Mouse (Mus musculus): ENCODE results near the gene Cdkl1. TPM values are rescaled to one million over a fixed set of nuclear protein-coding genes. Genes with fewer than 3 reads are reported as not detected.
A peak's percentile ranks its signal among the peaks of the same experiment; 100 is the strongest.

Gene Cdkl1
- total and polyA plus RNA-seq, 3 experiments: 0.08 to 0.32 TPM; not detected in 1

GRCm38 (mm10) chr12:69785471-69785870 lies 5.6 kb downstream of the Cdkl1 start:
- Histone ChIP-seq H3K27ac (ENCODE audit: control insufficient read depth, low read depth, low read length) (no peak overlapping the region), H3K4me1 (ENCODE audit: control insufficient read depth in 1 of 2, insufficient read depth in 2 of 2, low read length in 2 of 2) (peaks cover 0 to 7% of the 10 kb centered on the region in 2 experiments; a peak in 1 of 4 replicates), H3K27me3 (ENCODE audit: control insufficient read depth in 1 of 2, insufficient read depth in 2 of 2, low read length in 2 of 2) (no peaks in the 10 kb centered on the region), H3K4me3 (ENCODE audit: control insufficient read depth in 1 of 2, insufficient read depth in 1 of 2, low read depth in 2 of 2, low read length in 2 of 2) (no peak overlapping the region), H3K9ac (ENCODE audit: control insufficient read depth, low read depth, low read length, poor library complexity, severe bottlenecking) (no peak overlapping the region), H3K36me3 (ENCODE audit: control insufficient read depth in 1 of 2, insufficient read depth in 2 of 2, low read length in 2 of 2) (no peaks in the 10 kb centered on the region), H3K79me2 (ENCODE audit: control insufficient read depth, insufficient read depth, low read length, poor library complexity) (no peaks in the 10 kb centered on the region), H3K9me3 (replicated peaks; ENCODE audit: insufficient read depth, low read length) (no peaks in the 10 kb centered on the region)
- TF ChIP-seq NRF1 (IDR thresholded peaks at IDR 0.05; ENCODE audit: insufficient read depth, low read depth, low read length, poor library complexity, severe bottlenecking): no peak
- no peak for DNase-seq (ENCODE audit: low read depth, low spot score)

- H3K9ac ChIP-seq (ENCODE audit: control insufficient read depth, low read depth, low read length, poor library complexity, severe bottlenecking): no peak overlapping the region
- peak; percentile 42 for DNase-seq (ENCODE audit: low read depth, low spot score)
- H3K4me1 ChIP-seq (ENCODE audit: control insufficient read depth in 1 of 2, insufficient read depth in 2 of 2, low read length in 2 of 2): peaks cover 0 to 7% of the 10 kb centered on the region in 2 experiments; a peak in 1 of 4 replicates
Observed at GRCm38 (mm10) chr12:69783247-69784025, 7.6 kb downstream of the Cdkl1 start.

GRCm38 (mm10) chr12:69781935-69782650 lies 9.0 kb downstream of the Cdkl1 start:
- TF ChIP-seq SMC3 (IDR thresholded peaks at IDR 0.05; ENCODE audit: low read depth, low read length) (no peak), SIN3A (IDR thresholded peaks at IDR 0.05; ENCODE audit: low read length) (no peak), MAX (IDR thresholded peaks at IDR 0.05; ENCODE audit: low read length) (no peak), CHD2 (IDR thresholded peaks at IDR 0.05; ENCODE audit: low read length) (no peak), CTCF (IDR thresholded peaks at IDR 0.05 in 2 of 3, conservative IDR thresholded peaks at IDR 0.05 in 1 of 3; ENCODE audit: control insufficient read depth in 1 of 3, insufficient read depth in 1 of 3, low read depth in 2 of 3, low read length in 3 of 3, poor library complexity in 1 of 3, severe bottlenecking in 1 of 3) (no peak), NRF1 (IDR thresholded peaks at IDR 0.05; ENCODE audit: insufficient read depth, low read depth, low read length, poor library complexity, severe bottlenecking) (no peak), JUND (IDR thresholded peaks at IDR 0.05; ENCODE audit: low read depth, low read length) (no peak), MAZ (IDR thresholded peaks at IDR 0.05; ENCODE audit: low read depth, low read length) (no peak), MAFK (IDR thresholded peaks at IDR 0.05; ENCODE audit: borderline replicate concordance, low read depth, low read length) (no peak), ELF1 (IDR thresholded peaks at IDR 0.05; ENCODE audit: low read depth, low read length) (no peak), BHLHE40 (IDR thresholded peaks at IDR 0.05; ENCODE audit: borderline replicate concordance, low read depth, low read length) (no peak), CHD1 (IDR thresholded peaks at IDR 0.05; ENCODE audit: low read depth, low read length) (no peak), TBP (IDR thresholded peaks at IDR 0.05; ENCODE audit: low read depth, low read length) (no peak), EP300 (IDR thresholded peaks at IDR 0.05; ENCODE audit: low read depth in 1 of 2, low read length in 2 of 2) (no peak), NELFE (IDR thresholded peaks at IDR 0.05; ENCODE audit: low read depth, low read length) (no peak), E2F4 (IDR thresholded peaks at IDR 0.05; ENCODE audit: borderline replicate concordance, low read depth, low read length) (no peak), RCOR1 (IDR thresholded peaks at IDR 0.05; ENCODE audit: low read depth, low read length) (no peak)
- Histone ChIP-seq H3K4me3 (ENCODE audit: control insufficient read depth in 1 of 2, insufficient read depth in 1 of 2, low read depth in 2 of 2, low read length in 2 of 2) (no peak overlapping the region), H3K27me3 (ENCODE audit: control insufficient read depth in 1 of 2, insufficient read depth in 2 of 2, low read length in 2 of 2) (no peaks in the 10 kb centered on the region), H3K36me3 (ENCODE audit: control insufficient read depth in 1 of 2, insufficient read depth in 2 of 2, low read length in 2 of 2) (peaks cover 0 to under 1% of the 10 kb centered on the region in 2 experiments; a peak in 1 of 4 replicates), H3K79me2 (ENCODE audit: control insufficient read depth, insufficient read depth, low read length, poor library complexity) (no peaks in the 10 kb centered on the region), H3K4me1 (ENCODE audit: control insufficient read depth in 1 of 2, insufficient read depth in 2 of 2, low read length in 2 of 2) (peaks cover 0 to 11% of the 10 kb centered on the region in 2 experiments; a peak in 3 of 4 replicates), H3K9ac (ENCODE audit: control insufficient read depth, low read depth, low read length, poor library complexity, severe bottlenecking) (no peak overlapping the region), H3K27ac (ENCODE audit: control insufficient read depth, low read depth, low read length) (no peak overlapping the region), H3K9me3 (replicated peaks; ENCODE audit: insufficient read depth, low read length) (no peaks in the 10 kb centered on the region)
- DNase-seq (ENCODE audit: low read depth, low spot score): no peak

More at GRCm38 (mm10) chr12:69783247-69784025, 7.6 kb downstream of the Cdkl1 start:
- Histone ChIP-seq H3K79me2 (ENCODE audit: control insufficient read depth, insufficient read depth, low read length, poor library complexity) (no peaks in the 10 kb centered on the region), H3K27ac (ENCODE audit: control insufficient read depth, low read depth, low read length) (no peak overlapping the region), H3K27me3 (ENCODE audit: control insufficient read depth in 1 of 2, insufficient read depth in 2 of 2, low read length in 2 of 2) (no peaks in the 10 kb centered on the region), H3K4me3 (ENCODE audit: control insufficient read depth in 1 of 2, insufficient read depth in 1 of 2, low read depth in 2 of 2, low read length in 2 of 2) (no peak overlapping the region), H3K36me3 (ENCODE audit: control insufficient read depth in 1 of 2, insufficient read depth in 2 of 2, low read length in 2 of 2) (no peaks in the 10 kb centered on the region), H3K9me3 (replicated peaks; ENCODE audit: insufficient read depth, low read length) (no peaks in the 10 kb centered on the region)
- TF ChIP-seq ZC3H11A (IDR thresholded peaks at IDR 0.05; ENCODE audit: low read depth, low read length) (no peak), MYC (IDR thresholded peaks at IDR 0.05; ENCODE audit: low read depth, low read length) (no peak), GATA1 (IDR thresholded peaks at IDR 0.05; ENCODE audit: low read depth, low read length) (peak; percentile 70), TAL1 (IDR thresholded peaks at IDR 0.05; ENCODE audit: low read length) (peak; percentile 67), MYB (IDR thresholded peaks at IDR 0.05; ENCODE audit: low read depth, low read length) (no peak), EP300 (IDR thresholded peaks at IDR 0.05; ENCODE audit: low read depth in 1 of 2, low read length in 2 of 2) (peak; percentile 32 to 57; a peak in 2 of 4 replicates), TCF12 (IDR thresholded peaks at IDR 0.05; ENCODE audit: low read depth, low read length) (peak; percentile 75), RCOR1 (IDR thresholded peaks at IDR 0.05; ENCODE audit: low read depth, low read length) (0 out of 2 replicates have a peak, but pooled peaks have one; percentile 35), ETS1 (IDR thresholded peaks at IDR 0.05; ENCODE audit: low read depth, low read length) (no peak), MAZ (IDR thresholded peaks at IDR 0.05; ENCODE audit: low read depth, low read length) (no peak)
